Mouse (Mus musculus): ENCODE data around the gene Gmip. TPM values are rescaled to one million over a fixed set of nuclear protein-coding genes. Genes with fewer than 3 reads are reported as not detected.

The Gmip gene
- polyA plus RNA-seq, 1 experiment from 2014 or later: 10.9 TPM

- no peak overlapping the region for H3K9ac ChIP-seq (ENCODE audit: low read depth, low read length)
- no peak for ATAC-seq (replicated peaks; ENCODE audit: low FRiP score)
- H3K4me1 ChIP-seq (replicated peaks; ENCODE audit: control insufficient read depth, insufficient read depth, low read length): no peaks in the 10 kb centered on the region
- DNase-seq (ENCODE audit: low spot score): no peak
- no peak overlapping the region for H3K27ac ChIP-seq (ENCODE audit: low read depth, low read length)
- H3K36me3 ChIP-seq (ENCODE audit: control insufficient read depth, insufficient read depth, low read length): no peaks in the 10 kb centered on the region
- H3K4me3 ChIP-seq (ENCODE audit: low read depth, low read length): no peak overlapping the region
- 55% methylated on average over 4 of the region's 4 CpGs for WGBS
- no peak overlapping the region for H3K4me2 ChIP-seq
- no peaks in the 10 kb centered on the region for H3K27me3 ChIP-seq (replicated peaks; ENCODE audit: control insufficient read depth, insufficient read depth, low read length)
- no peaks in the 10 kb centered on the region for H3K9me3 ChIP-seq (ENCODE audit: control insufficient read depth, low read length)
Observed at GRCm38 (mm10) chr8:69860807-69861206, 52.3 kb downstream of the Gmip start.

GRCm38 (mm10) chr8:69861251-69861650 lies 52.8 kb downstream of the Gmip start:
- Histone ChIP-seq H3K4me3 (ENCODE audit: low read depth, low read length) (no peak overlapping the region), H3K27me3 (replicated peaks; ENCODE audit: control insufficient read depth, insufficient read depth, low read length) (no peaks in the 10 kb centered on the region), H3K9me3 (ENCODE audit: control insufficient read depth, low read length) (no peaks in the 10 kb centered on the region), H3K4me1 (replicated peaks; ENCODE audit: control insufficient read depth, insufficient read depth, low read length) (no peaks in the 10 kb centered on the region), H3K4me2 (no peak overlapping the region), H3K36me3 (ENCODE audit: control insufficient read depth, insufficient read depth, low read length) (no peaks in the 10 kb centered on the region), H3K27ac (ENCODE audit: low read depth, low read length) (no peak overlapping the region), H3K9ac (ENCODE audit: low read depth, low read length) (no peak overlapping the region)
- ATAC-seq (replicated peaks; ENCODE audit: low FRiP score): no peak
- DNase-seq (ENCODE audit: low spot score): no peak
- whole genome bisulfite sequencing: 42% methylated on average over 2 of the region's 2 CpGs

GRCm38 (mm10) chr8:69863387-69864020 lies 55.0 kb downstream of the Gmip start:
- WGBS: 68% methylated on average over 5 of the region's 5 CpGs
- Histone ChIP-seq H3K36me3 (ENCODE audit: control insufficient read depth, insufficient read depth, low read length) (no peaks in the 10 kb centered on the region), H3K4me2 (no peak overlapping the region), H3K9ac (ENCODE audit: low read depth, low read length) (no peak overlapping the region), H3K27ac (ENCODE audit: low read depth, low read length) (no peak overlapping the region), H3K27me3 (replicated peaks; ENCODE audit: control insufficient read depth, insufficient read depth, low read length) (no peaks in the 10 kb centered on the region), H3K4me3 (ENCODE audit: low read depth, low read length) (no peak overlapping the region), H3K4me1 (replicated peaks; ENCODE audit: control insufficient read depth, insufficient read depth, low read length) (no peaks in the 10 kb centered on the region), H3K9me3 (ENCODE audit: control insufficient read depth, low read length) (no peaks in the 10 kb centered on the region)
- no peak for ATAC-seq (replicated peaks; ENCODE audit: low FRiP score)
- no peak for DNase-seq (ENCODE audit: low spot score)

DNA sequence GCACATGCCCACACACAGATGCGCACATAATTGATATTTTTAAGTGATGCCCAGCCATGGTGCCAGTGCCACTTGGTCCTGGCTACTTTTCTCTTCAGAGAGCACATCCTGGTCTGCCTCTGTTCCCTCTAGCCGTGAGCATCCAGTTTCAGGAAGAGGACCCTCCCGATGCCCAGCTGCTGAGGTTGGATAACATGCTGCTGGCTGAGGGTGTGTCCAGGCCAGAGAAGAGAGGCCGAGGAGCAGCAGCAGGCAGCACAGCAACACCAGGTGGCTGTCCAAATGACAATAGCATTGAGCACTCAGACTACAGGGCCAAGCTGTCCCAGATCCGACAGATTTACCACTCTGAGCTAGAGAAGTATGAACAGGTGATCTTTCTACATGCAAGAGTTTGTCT lies 55.7 kb downstream of the Gmip start:
- H3K36me3 ChIP-seq (ENCODE audit: control insufficient read depth, insufficient read depth, low read length): no peaks in the 10 kb centered on the region
- H3K4me2 ChIP-seq: no peak overlapping the region
- no peaks in the 10 kb centered on the region for H3K4me1 ChIP-seq (replicated peaks; ENCODE audit: control insufficient read depth, insufficient read depth, low read length)
- no peak overlapping the region for H3K4me3 ChIP-seq (ENCODE audit: low read depth, low read length)
- ATAC-seq (replicated peaks; ENCODE audit: low FRiP score) (no peak), DNase-seq (ENCODE audit: low spot score) (no peak)
- 53% methylated on average over 5 of the region's 5 CpGs for WGBS
- H3K9me3 ChIP-seq (ENCODE audit: control insufficient read depth, low read length): no peaks in the 10 kb centered on the region
- no peak overlapping the region for H3K27ac ChIP-seq (ENCODE audit: low read depth, low read length)
- no peaks in the 10 kb centered on the region for H3K27me3 ChIP-seq (replicated peaks; ENCODE audit: control insufficient read depth, insufficient read depth, low read length)
- H3K9ac ChIP-seq (ENCODE audit: low read depth, low read length): no peak overlapping the region

GRCm38 (mm10) chr8:69867696-69868326 lies 59.3 kb downstream of the Gmip start:
- 68% methylated on average over 5 of the region's 5 CpGs for WGBS
- Histone ChIP-seq H3K36me3 (ENCODE audit: control insufficient read depth, insufficient read depth, low read length) (no peaks in the 10 kb centered on the region), H3K4me1 (replicated peaks; ENCODE audit: control insufficient read depth, insufficient read depth, low read length) (no peaks in the 10 kb centered on the region), H3K27ac (ENCODE audit: low read depth, low read length) (no peak overlapping the region), H3K9ac (ENCODE audit: low read depth, low read length) (no peak overlapping the region), H3K27me3 (replicated peaks; ENCODE audit: control insufficient read depth, insufficient read depth, low read length) (peaks cover 3% of the 10 kb centered on the region; the same call in 1 of the 2 replicates), H3K4me2 (no peak overlapping the region), H3K9me3 (ENCODE audit: control insufficient read depth, low read length) (no peaks in the 10 kb centered on the region), H3K4me3 (ENCODE audit: low read depth, low read length) (no peak overlapping the region)
- DNase-seq (ENCODE audit: low spot score): no peak
- ATAC-seq (replicated peaks; ENCODE audit: low FRiP score): no peak

DNA sequence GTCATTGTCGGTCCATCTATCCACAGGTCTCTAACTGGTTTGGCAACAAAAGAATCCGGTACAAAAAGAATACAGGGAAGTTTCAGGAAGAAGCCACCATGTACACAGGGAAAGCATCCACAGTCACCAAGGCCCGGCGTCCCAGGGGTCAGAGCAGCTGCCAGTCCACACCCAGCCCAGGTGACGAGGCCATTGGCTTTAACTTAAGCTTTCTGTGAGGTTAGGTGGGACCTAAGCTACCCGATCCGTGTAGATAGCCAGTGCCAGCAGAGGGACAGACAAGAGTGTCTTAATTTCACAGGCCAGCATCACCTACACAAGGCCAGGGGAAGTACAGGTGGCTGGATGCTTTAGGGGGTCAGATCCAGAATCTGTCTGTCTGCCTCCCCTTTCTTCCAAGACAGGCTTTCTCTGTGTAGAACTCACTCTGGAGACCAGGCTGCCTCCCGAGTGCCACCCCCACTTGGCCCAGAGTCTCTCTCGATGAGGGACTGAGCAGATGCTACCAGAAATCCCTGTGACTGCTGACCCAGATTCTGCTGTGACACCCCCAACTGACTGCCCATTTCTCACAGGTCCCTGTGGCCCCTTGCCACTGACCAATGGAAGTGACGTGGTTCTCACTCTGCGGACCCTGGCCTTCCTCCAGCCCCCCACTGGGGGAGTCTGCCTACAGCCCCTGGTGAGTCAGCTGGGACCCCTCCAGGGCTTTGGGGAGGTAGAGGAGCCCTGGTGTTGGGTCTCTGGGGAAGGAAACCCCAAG lies 61.7 kb downstream of the Gmip start:
- 76% methylated on average over 11 of the region's 11 CpGs for WGBS
- no peak for DNase-seq (ENCODE audit: low spot score)
- no peak overlapping the region for H3K27ac ChIP-seq (ENCODE audit: low read depth, low read length)
- H3K9ac ChIP-seq (ENCODE audit: low read depth, low read length): no peak overlapping the region
- no peaks in the 10 kb centered on the region for H3K9me3 ChIP-seq (ENCODE audit: control insufficient read depth, low read length)
- no peak overlapping the region for H3K4me2 ChIP-seq
- no peak for ATAC-seq (replicated peaks; ENCODE audit: low FRiP score)
- H3K27me3 ChIP-seq (replicated peaks; ENCODE audit: control insufficient read depth, insufficient read depth, low read length): peaks cover 5% of the 10 kb centered on the region; the same call in 1 of the 2 replicates
- no peaks in the 10 kb centered on the region for H3K36me3 ChIP-seq (ENCODE audit: control insufficient read depth, insufficient read depth, low read length)
- no peak overlapping the region for H3K4me3 ChIP-seq (ENCODE audit: low read depth, low read length)
- H3K4me1 ChIP-seq (replicated peaks; ENCODE audit: control insufficient read depth, insufficient read depth, low read length): no peaks in the 10 kb centered on the region

- WGBS: 81% methylated on average over 6 of the region's 6 CpGs
- Histone ChIP-seq H3K27me3 (replicated peaks; ENCODE audit: control insufficient read depth, insufficient read depth, low read length) (peaks cover 8% of the 10 kb centered on the region; the same call in 1 of the 2 replicates), H3K4me1 (replicated peaks; ENCODE audit: control insufficient read depth, insufficient read depth, low read length) (no peaks in the 10 kb centered on the region), H3K27ac (ENCODE audit: low read depth, low read length) (no peak overlapping the region), H3K9ac (ENCODE audit: low read depth, low read length) (no peak overlapping the region), H3K4me3 (ENCODE audit: low read depth, low read length) (no peak overlapping the region), H3K4me2 (no peak overlapping the region), H3K9me3 (ENCODE audit: control insufficient read depth, low read length) (no peaks in the 10 kb centered on the region), H3K36me3 (ENCODE audit: control insufficient read depth, insufficient read depth, low read length) (no peaks in the 10 kb centered on the region)
- DNase-seq (ENCODE audit: low spot score): no peak
- ATAC-seq (replicated peaks; ENCODE audit: low FRiP score): no peak
Observed at GRCm38 (mm10) chr8:69870907-69871306, 62.4 kb downstream of the Gmip start.

All from liver, embryonic 11.5 days (tissue).